Mouse (Mus musculus) liver, embryonic 12.5 days (tissue): ENCODE measurements around the gene Cpne2. TPM values are rescaled to one million over a fixed set of nuclear protein-coding genes. Genes with fewer than 3 reads are reported as not detected.

Experiments used
- ATAC-seq: fragments of 200-750 bp; cut with Nextera tagmentation; 2 replicates; pipeline ENCODE4 v1.8.0; 2017; ENCODE audit warnings: moderate number of reproducible peaks, mild to moderate bottlenecking, moderate library complexity
- H3K27ac ChIP-seq: fragments of 300-500 bp; sonication (generic); 2 replicates; pipeline ENCODE4 v1.5.1; 2016; ENCODE audit warnings: mild to moderate bottlenecking
- H3K27me3 ChIP-seq: fragments of 300-500 bp; sonication (generic); replicated peaks from 2 replicates; pipeline ENCODE4 v1.6.1; 2016; ENCODE audit warnings: mild to moderate bottlenecking, moderate library complexity
- H3K36me3 ChIP-seq: fragments of 300-500 bp; sonication (generic); 2 replicates; pipeline ENCODE4 v1.6.1; 2016; ENCODE audit warnings: mild to moderate bottlenecking, moderate library complexity
- H3K4me1 ChIP-seq: fragments of 300-500 bp; sonication (generic); 2 replicates; pipeline ENCODE4 v1.6.1; 2016
- H3K4me2 ChIP-seq: fragments of 300-500 bp; sonication (generic); 2 replicates; pipeline ENCODE4 v1.6.1; 2016; ENCODE audit warnings: mild to moderate bottlenecking, moderate library complexity
- H3K4me3 ChIP-seq: fragments of 300-500 bp; sonication (generic); 2 replicates; pipeline ENCODE4 v1.5.1; 2016; ENCODE audit warnings: mild to moderate bottlenecking, moderate library complexity
- H3K9ac ChIP-seq: fragments of 300-500 bp; sonication (generic); 2 replicates; pipeline ENCODE4 v1.6.1; 2016; ENCODE audit warnings: mild to moderate bottlenecking, moderate library complexity
- H3K9me3 ChIP-seq: fragments of 300-500 bp; sonication (generic); replicated peaks from 2 replicates; pipeline ENCODE4 v1.6.1; 2016; ENCODE audit warnings: mild to moderate bottlenecking, moderate library complexity
- WGBS: fragments of 180-500 bp; shearing (Covaris S2); methylation state at CpG from one replicate; pipeline ENCODE4 v1.1.7; 2016; ENCODE audit not compliant: insufficient replicate concordance; 5-methylcytosine and 5-hydroxymethylcytosine counted together
- polyA plus RNA-seq: library from polyadenylated mRNA; unstranded; fragments of >200 nt; fragmentation: Nextera tagmentation; extraction: Ambion mirVana; gene quantifications from 2 replicates; pipeline ENCODE4 v1.2.1, GENCODE M21; 2016

Cpne2 gene
- polyA plus RNA-seq, 1 experiment from 2014 or later = 3.3 TPM

DNA sequence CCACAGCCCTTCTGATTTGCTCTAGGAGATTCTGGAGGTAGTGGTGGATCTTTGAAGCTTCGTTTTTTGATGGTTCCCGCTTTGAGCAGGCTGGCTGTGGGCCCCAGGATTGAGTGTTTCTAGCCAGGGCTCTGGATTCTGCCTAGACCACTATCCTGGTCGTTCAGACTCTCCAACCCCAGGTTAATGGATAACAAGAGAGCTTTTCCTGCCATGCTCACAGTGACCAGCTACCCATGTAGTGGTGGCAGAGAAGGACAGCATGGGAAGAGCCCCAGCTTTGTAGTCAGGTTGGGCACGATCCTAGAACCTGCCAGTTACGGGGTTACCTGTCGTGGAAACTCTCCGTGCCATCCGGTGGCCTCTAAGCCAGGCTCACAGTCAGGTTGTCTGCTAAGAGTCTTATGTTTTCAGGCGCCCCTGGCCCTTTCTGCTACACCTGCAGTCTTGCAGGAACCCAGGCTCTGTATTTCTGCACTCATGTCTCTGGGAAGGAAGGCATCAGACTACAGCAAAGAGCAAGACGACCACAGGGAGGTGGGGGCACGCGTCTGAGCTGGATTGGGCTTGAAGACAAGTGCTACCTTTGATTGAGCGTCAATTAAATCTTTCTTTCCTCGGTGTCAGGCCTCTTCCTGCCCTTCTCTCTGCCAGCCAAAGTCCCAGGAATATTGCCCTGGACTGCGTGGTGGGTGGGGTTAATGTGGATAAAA lies 33.8 kb downstream of the Cpne2 start:
- no peaks in the 10 kb centered on the region for H3K9me3 ChIP-seq
- H3K27me3 ChIP-seq = peaks cover 7% of the 10 kb centered on the region; the same call in 1 of the 2 replicates
- H3K4me3 ChIP-seq = no peak overlapping the region
- no peak for ATAC-seq
- no peak overlapping the region for H3K4me2 ChIP-seq
- H3K27ac ChIP-seq = no peak overlapping the region
- no peaks in the 10 kb centered on the region for H3K36me3 ChIP-seq
- no peak overlapping the region for H3K9ac ChIP-seq
- no peaks in the 10 kb centered on the region for H3K4me1 ChIP-seq
- WGBS = 59% methylated on average over 15 of the region's 15 CpGs

DNA sequence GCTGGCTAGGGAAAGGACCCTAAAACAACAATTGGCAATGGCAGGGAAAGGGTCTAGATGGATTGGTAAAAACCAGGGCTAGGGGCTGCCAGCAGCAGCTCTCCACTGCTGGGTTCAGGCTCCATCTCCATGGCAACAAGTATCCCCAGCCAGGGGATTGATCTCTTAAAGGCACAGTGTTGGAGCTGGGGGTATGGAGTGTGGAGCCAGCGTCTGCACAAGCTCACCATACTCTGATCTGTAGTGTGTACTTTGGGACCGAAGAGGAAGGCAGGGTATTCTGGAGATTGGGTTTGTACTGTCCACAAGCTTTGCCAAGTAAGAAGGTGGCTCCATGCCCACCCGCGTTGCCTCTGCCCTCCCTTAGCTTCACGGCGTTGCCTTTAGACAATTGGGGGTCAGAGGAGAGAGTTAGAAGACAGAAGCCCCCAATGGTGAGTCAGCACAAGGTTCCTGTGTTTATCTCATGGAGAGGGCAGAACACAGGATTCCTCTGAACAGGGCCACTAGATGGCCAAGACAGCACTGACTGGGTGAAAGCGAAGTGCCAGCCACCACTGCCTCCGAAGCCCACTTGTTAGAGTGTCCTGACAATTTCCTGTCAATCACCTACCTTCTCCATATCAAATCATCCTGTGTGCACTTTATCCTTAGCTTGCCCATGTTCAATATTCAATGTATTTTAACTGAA lies 34.5 kb downstream of the Cpne2 start:
- 0 out of 2 replicates have a peak, but pooled peaks have one; percentile 25 for ATAC-seq
- Histone ChIP-seq H3K4me2 (no peak overlapping the region), H3K4me3 (no peak overlapping the region), H3K9ac (no peak overlapping the region), H3K9me3 (no peaks in the 10 kb centered on the region), H3K4me1 (no peaks in the 10 kb centered on the region), H3K36me3 (no peaks in the 10 kb centered on the region), H3K27me3 (peaks cover 7% of the 10 kb centered on the region; the same call in 1 of the 2 replicates), H3K27ac (no peak overlapping the region)
- WGBS = 68% methylated on average over 8 of the region's 8 CpGs

GRCm38 (mm10) chr8:94568098-94568497 lies 35.3 kb downstream of the Cpne2 start:
- ATAC-seq = no peak

GRCm38 (mm10) chr8:94569419-94569818 lies 36.6 kb downstream of the Cpne2 start:
- 67% methylated on average over 1 of the region's 1 CpGs for WGBS
- H3K4me3 ChIP-seq = no peak overlapping the region
- no peaks in the 10 kb centered on the region for H3K9me3 ChIP-seq
- no peak overlapping the region for H3K4me2 ChIP-seq
- no peak overlapping the region for H3K27ac ChIP-seq
- no peaks in the 10 kb centered on the region for H3K4me1 ChIP-seq
- H3K36me3 ChIP-seq = peaks cover 17% of the 10 kb centered on the region
- H3K9ac ChIP-seq = no peak overlapping the region
- no peak for ATAC-seq
- no peaks in the 10 kb centered on the region for H3K27me3 ChIP-seq

More at GRCm38 (mm10) chr8:94568098-94568497, 35.3 kb downstream of the Cpne2 start:
- Histone ChIP-seq H3K27me3 (no peaks in the 10 kb centered on the region), H3K36me3 (peaks cover 4% of the 10 kb centered on the region), H3K27ac (no peak overlapping the region), H3K9me3 (no peaks in the 10 kb centered on the region), H3K9ac (no peak overlapping the region), H3K4me3 (no peak overlapping the region), H3K4me1 (no peaks in the 10 kb centered on the region), H3K4me2 (no peak overlapping the region)
- 74% methylated on average over 8 of the region's 8 CpGs for WGBS

DNA sequence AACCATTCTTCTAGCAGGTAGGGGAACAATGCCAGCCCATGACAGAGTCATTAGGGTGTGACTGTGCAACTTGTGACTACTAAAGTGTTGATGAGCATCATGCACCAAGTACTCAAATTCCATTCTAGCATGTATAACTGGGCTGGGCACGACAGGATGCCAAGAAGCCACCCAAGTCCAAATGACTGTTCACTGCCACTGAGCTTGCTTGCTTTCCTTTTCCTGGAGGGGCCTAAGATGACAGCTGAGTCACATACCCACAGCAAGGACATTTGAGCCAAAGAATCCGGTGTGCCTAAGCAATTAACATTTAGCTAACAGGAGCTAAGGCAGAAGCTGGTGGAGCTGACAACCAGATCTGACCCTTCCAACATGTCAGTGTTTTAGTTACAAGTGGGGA lies 39.1 kb downstream of the Cpne2 start:
- Histone ChIP-seq H3K9ac (no peak overlapping the region), H3K4me3 (no peak overlapping the region), H3K27me3 (no peaks in the 10 kb centered on the region), H3K36me3 (peaks cover 42% of the 10 kb centered on the region), H3K4me1 (no peaks in the 10 kb centered on the region), H3K27ac (no peak overlapping the region), H3K4me2 (no peak overlapping the region), H3K9me3 (no peaks in the 10 kb centered on the region)
- WGBS = 68% methylated on average over 2 of the region's 2 CpGs
- ATAC-seq = no peak

DNA sequence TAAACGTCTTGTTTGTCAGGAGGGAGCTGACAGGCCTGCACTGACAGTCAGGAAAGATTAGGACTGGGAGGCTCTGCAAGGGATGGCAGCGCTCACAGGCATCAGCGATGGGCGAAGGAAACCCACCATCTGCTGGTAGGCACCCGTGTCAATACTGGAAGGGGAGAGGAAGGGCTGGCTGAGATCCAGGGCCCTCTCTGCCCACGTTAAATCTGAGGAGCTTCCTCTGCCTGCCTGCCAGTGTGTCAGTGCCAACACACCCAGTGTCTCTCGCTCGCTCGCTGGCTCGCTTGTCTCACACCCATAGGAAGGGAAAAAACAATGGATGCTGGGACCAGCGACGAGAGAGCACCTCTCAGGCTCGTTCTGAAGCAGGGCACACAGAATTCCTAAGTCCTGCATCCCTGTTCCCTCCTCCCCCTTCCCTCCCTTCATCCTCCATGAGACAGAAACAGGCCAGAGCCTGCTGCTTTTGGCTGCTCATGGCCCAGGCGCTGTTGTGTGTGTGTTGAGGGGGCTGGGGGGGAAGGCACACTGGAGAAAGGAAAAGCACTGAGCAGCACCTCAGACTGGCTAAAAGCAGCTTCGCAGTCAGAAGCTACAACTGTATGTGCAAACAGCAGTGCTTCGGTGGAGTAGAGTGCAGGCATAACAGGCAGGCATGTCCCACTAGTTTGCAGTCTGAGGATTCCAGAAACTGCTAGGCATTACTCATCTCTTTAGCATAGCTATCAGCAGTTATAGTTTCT lies 41.5 kb downstream of the Cpne2 start:
- H3K9me3 ChIP-seq = no peaks in the 10 kb centered on the region
- no peak overlapping the region for H3K27ac ChIP-seq
- WGBS = 78% methylated on average over 16 of the region's 16 CpGs
- ATAC-seq = no peak
- H3K4me2 ChIP-seq = no peak overlapping the region
- H3K4me3 ChIP-seq = no peak overlapping the region
- no peaks in the 10 kb centered on the region for H3K27me3 ChIP-seq
- no peak overlapping the region for H3K9ac ChIP-seq
- no peaks in the 10 kb centered on the region for H3K4me1 ChIP-seq
- peaks cover 66% of the 10 kb centered on the region for H3K36me3 ChIP-seq

DNA sequence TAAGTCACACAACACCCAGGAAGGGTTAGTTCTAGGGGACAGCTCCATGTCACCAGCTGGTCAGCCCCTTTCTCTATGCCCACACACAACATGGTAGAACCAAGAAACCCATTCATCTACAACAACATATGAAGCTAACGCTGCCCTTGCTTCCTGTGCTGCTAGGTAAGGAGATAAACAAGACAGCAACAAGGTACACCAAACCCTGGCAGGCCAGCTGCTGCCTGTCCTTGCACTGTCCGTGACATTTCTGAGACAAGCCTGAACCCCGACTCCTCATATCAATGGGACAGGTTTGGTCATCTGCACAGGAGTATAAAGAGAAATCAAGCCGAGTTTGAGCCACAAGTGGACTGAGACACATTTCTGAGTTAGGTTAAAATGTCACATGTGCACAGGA lies 42.4 kb downstream of the Cpne2 start:
- Histone ChIP-seq H3K27ac (no peak overlapping the region), H3K4me1 (no peaks in the 10 kb centered on the region), H3K9me3 (no peaks in the 10 kb centered on the region), H3K27me3 (no peaks in the 10 kb centered on the region), H3K9ac (no peak overlapping the region), H3K4me3 (no peak overlapping the region), H3K36me3 (peaks cover 72% of the 10 kb centered on the region), H3K4me2 (no peak overlapping the region)
- ATAC-seq = no peak
- 82% methylated on average over 4 of the region's 4 CpGs for WGBS

- Histone ChIP-seq H3K4me1 (no peaks in the 10 kb centered on the region), H3K9ac (no peak overlapping the region), H3K36me3 (peaks cover 95% of the 10 kb centered on the region), H3K27me3 (no peaks in the 10 kb centered on the region), H3K9me3 (no peaks in the 10 kb centered on the region), H3K27ac (no peak overlapping the region), H3K4me3 (no peak overlapping the region), H3K4me2 (no peak overlapping the region)
- no peak for ATAC-seq
- 71% methylated on average over 7 of the region's 7 CpGs for WGBS
These were observed 49.2 kb downstream of the Cpne2 start for GRCm38 (mm10) chr8:94581820-94582483.

DNA sequence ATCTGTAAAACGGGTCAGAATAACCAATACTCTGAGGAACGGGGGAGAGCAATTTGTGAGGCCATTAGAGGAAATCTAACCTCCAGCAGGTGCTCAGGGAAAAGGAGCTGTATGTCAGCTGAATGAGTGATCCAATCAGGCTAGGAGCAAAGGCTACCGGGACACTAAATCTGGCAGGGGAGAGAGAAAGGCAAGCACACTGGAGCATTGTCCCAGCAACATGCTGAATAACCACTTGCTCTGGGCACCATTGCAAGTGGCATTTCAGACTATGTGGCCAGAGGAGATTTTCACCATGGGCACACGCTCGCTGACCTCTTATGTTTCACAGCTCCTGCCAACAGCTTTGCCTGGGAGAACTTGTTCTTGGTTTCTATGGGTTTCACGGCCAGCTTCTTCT lies 49.8 kb downstream of the Cpne2 start:
- Histone ChIP-seq H3K4me2 (no peak overlapping the region), H3K27me3 (no peaks in the 10 kb centered on the region), H3K36me3 (peaks cover 95% of the 10 kb centered on the region), H3K4me3 (no peak overlapping the region), H3K4me1 (no peaks in the 10 kb centered on the region), H3K27ac (no peak overlapping the region), H3K9ac (no peak overlapping the region), H3K9me3 (no peaks in the 10 kb centered on the region)
- 82% methylated on average over 6 of the region's 6 CpGs for WGBS
- no peak for ATAC-seq

DNA sequence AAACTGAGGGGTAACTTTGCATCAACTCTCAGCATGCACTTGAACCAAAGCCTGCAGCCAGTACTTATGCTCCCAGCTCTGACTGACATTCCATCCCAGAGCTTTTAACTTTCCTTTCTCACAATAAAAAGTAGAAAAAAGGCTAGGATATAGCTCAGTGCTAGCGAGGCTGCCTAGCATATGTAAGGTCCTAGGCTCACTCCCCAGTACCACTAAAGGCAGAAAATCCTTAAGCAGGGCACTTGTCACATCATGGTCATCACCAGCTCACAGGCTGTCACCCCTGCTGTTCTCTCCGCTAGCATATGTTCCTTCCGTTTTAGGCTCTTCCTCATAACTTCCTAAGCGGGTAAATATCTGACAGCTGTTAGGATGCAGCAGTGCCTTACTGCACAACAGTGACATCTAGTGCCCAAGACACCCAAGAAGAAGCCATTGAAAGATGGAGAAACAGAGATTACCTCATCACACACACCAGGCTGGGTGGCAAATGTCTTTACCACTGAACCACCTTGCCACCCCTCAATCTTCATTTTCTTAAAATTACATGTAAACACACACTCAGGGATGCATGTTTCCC lies 51.5 kb downstream of the Cpne2 start:
- no peak overlapping the region for H3K9ac ChIP-seq
- no peaks in the 10 kb centered on the region for H3K27me3 ChIP-seq
- ATAC-seq = no peak
- WGBS = 54% methylated on average over 4 of the region's 4 CpGs
- no peak overlapping the region for H3K4me3 ChIP-seq
- H3K9me3 ChIP-seq = no peaks in the 10 kb centered on the region
- no peak overlapping the region for H3K4me2 ChIP-seq
- peaks cover 95% of the 10 kb centered on the region for H3K36me3 ChIP-seq
- H3K27ac ChIP-seq = no peak overlapping the region
- H3K4me1 ChIP-seq = no peaks in the 10 kb centered on the region

DNA sequence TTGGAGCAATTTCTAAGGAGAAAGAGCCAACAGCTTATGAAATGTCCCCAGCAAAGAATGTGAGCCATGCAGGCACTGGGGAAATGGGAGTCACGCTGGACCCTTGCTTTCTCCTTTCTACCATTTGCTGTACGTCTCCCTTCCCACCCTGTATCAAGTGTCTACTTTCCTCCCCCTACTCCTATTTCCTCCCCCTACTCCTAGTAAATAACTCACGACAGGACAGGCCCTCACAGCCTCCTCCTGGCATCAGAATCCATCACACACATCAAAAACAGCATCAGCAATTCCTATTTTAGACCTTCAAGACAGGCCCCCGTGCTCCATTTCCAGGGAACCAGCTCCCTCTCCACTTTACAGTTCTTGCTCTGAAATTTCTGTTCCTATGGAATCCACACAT lies 58.9 kb downstream of the Cpne2 start:
- Histone ChIP-seq H3K27me3 (no peaks in the 10 kb centered on the region), H3K36me3 (peaks cover 49% of the 10 kb centered on the region), H3K4me1 (no peaks in the 10 kb centered on the region), H3K9ac (no peak overlapping the region), H3K4me2 (no peak overlapping the region), H3K4me3 (no peak overlapping the region), H3K9me3 (no peaks in the 10 kb centered on the region), H3K27ac (no peak overlapping the region)
- WGBS = 87% methylated on average over 4 of the region's 4 CpGs
- ATAC-seq = no peak
